Mouse (Mus musculus): Measurements from ENCODE around the gene Dgkb.

Dgkb gene

DNA sequence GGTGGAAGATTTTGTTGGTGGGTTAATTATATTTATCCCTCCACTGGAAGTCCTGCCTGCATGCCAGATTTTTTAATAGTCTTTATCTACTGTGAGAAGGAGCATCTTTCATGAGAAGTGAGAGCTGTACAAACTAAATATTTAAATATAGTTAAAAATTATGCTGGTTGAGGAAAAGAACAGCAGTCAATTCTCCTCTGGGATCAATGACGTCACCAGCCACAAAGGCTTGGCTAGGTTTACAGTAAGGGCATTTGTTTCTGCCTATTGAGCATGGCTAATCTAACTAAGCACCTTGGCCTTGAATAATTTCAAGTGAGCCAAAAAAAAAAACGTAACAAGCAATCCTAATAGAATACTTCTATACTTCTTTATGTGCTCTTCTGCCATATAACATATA is 554.1 kb downstream of the Dgkb start:
- DNase-seq (ENCODE audit: low read depth, low spot score), result no peak

DNA sequence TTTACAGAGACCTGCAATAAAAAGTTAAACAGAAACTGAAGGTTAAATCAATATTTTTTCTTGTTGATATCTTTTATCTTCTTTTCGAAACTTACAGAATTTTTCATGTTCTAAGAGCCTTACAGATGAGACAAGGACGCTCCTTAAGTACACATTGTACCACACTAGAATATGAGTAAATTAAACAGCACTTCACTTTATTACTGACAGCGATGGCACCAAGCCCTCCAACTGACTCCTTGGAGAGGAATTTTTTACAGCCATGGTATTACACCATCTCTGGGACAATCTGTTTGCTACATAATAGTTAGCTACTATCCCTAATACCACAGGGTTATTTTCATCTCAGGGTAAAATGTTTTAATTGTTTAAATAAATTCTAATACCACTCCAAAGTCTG is 556.6 kb downstream of the Dgkb start:
- no peak for DNase-seq (ENCODE audit: low read depth, low spot score)

DNA sequence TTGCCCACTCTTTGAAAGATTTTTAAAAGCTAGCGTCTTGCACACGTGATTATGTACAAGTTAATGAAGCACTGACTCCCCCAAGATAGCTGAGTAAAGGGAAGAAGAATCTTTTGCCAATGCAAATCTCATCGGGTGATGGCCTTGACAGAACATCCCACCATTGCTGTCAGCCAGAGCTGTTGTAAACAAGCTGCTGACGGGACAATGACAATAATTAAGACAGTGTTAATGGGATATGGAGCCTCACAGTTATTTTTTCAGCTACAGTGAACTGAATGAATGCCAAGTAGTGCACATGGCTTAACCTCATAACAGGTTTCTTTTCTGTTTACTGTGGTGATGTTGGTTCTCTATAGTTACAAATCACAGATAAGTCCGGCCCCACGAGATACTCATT is 568.4 kb downstream of the Dgkb start:
- no peak for DNase-seq (ENCODE audit: low read depth, low spot score)

DNA sequence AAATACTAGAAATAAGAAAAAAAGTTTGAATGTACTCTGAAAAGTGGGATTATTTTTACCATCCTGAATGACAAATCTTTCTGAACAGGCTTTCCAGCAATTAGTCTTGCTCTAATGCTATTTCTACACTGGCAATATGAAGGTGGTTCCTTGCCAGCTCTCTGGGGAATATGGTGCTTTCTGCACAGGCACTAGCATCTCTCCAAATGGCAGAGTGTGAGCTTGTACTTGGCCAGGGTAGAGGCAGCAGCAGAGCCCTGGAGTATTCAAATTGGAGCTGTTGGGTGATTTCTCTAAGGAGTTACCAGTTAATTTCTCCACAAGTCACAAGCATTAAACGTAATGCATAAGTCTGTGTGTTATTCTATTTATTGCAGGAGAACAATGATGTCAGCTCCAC is 569.5 kb downstream of the Dgkb start:
- DNase-seq (ENCODE audit: low read depth, low spot score), result no peak

DNA sequence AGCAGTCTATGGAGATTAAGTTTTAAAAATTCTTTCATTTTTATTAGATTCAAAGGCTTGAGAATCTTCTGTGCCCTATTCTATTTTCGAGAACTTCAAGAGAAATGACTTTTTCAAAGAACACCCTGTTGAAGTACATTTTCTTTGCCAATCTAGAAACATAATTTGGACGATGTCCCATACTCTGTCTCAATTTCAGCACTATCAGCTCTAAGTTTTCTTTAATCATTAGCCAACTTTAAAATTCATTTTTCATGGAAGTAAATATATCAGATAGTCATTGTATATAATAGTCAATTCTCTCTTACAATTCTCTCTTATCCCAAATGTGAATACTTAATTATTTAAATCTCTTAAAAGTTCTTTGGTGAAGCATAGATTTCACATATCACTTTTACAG is 570.1 kb downstream of the Dgkb start:
- DNase-seq (ENCODE audit: low read depth, low spot score), result no peak

DNA sequence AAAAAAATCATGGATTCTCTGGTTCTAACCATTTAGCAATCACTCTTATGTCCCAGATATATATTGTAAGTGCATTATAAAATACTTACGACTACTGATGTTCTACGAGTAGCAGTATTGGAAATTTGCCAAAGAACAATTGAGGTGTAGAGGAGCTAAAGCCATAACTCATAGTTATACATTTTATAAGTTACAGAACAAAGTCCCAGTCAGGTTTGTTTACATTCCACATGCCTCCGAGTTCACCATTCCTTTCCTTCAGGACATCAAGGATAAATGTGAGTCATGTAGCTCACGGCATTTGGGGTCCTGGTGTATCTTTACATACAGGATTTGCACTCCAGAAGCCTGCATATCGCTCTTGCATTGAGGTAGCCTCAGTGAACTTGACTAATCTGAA is 570.7 kb downstream of the Dgkb start:
- DNase-seq (ENCODE audit: low read depth, low spot score), result no peak

DNA sequence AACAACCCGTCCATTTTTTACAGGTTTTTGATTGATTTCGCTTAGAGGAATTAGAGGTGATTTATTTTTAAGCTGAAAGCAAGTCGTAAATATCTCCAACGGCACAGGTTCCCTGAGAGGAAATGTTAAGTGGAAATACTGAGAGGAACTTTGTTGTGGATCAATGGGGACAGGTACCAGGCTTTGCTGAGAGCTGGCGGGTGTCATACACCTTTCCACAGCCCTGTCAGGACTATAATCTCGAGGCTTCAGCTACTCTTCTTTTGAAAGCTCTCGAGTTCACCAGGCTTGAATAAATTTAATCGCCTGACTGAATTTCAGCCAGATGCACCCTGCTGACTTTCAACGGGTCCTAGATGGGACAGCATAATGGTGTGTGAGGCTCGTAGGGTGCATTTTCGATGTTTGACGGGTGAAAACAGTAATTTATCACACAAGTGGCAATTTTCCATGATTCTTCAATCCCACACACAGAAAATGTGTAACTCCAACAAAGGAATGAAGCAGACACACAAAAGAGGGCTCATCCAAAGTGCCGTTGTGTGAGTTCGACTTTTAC is 580.3 kb downstream of the Dgkb start:
- no peak for DNase-seq (ENCODE audit: low read depth, low spot score)

DNA sequence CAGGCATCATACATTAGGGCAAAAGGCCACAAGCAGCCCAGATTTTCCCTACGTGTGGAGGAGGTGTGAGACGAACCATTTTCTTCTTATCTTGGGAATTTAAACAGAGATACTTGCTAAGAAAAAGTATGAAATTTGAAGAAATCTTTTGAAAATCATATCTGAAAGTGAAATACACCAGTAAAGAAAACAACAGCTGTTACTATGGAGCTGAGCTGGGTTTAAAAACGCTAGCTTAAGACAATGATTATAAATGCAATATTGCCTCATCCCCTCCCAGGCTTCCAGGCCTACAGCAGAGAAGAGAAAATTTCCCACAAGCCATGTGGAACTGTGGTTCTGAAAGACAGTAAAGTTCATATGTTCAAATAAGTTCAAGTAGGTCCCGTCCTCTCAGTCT is 582.6 kb downstream of the Dgkb start:
- no peak for DNase-seq (ENCODE audit: low read depth, low spot score)

DNA sequence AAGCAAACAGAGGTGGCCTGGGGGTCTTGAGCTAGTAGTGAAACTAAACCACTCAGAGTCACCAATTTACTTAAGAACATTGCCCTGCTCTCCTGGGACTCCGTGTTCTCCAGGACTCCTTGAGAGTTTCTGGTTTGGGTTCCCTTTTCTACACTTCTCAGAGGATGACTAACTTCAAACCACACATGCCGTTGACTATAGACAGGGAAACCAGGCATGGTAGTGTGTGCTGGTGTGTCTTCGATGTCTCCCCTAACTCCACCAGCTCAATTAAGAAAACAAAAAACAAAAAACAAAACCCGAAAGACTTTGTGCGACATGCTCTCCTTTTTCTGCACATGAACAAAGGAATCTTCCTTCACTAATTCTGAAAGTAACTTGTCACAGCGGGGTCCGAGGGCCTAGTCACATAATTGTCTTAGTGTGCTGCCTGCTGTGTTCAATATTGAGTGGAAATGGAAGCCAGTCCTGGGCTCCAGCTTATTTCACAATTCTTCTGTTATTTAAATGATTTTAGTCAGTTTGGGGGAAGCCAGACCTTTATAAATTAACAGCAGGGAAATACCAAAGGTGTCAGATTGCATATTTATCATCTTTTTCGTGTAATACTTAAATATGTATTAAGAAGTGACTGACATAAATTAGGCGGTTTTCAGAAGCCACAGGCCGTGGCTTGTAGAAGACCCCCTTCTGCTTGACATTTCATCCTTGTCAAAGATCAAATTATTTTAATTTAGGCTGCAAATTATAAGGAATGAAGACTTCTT is 618.0 kb downstream of the Dgkb start:
- DNase-seq (ENCODE audit: low read depth, low spot score), result no peak

DNA sequence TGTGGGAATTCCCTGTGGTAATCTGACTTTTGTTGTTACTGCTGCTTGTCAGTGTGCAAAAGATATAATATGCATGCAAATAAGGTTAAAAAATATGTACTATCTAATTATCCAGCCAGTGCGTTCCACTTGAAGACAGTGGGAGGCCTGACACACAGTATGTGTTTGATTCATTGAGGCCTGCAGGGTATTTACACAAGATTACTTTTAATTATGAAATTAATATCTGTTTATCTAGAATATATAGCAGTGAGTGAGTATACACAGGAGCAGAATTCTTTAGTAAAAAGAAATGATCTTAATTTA is 618.6 kb downstream of the Dgkb start:
- DNase-seq (ENCODE audit: low read depth, low spot score), result no peak

DNA sequence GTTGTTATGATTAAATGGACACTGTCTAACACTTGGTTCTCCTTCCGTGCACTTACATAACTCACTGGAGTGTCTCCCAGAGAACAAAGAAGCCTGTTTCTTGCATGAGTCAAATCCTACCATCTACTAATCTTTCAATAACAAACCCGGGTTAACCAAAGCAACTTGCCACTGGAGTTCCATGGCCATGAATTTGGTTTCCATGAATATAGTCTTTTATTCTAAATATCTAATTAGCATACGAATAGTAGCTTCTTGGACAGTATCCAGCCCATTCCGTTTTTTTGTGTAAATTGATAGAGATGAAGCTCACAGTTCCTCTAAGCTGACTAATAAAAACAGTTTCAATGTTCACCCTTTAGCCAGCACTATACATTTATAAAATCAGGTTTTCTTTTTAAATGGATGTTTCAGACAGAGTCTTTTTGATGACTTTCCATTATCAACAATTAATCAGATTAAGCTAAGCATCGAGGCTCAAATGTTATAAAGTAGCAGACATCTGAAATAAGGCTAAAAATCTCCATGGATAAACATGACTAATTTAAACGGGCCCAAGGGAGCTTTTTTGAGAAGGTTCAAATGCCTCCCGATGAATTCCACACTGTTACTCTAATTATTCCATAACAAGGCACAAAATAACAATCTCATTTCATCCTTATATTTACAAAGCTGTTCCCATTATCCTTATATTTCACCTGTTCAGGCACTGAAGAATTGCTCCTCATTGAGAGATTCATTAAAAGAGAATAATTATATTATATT is 633.0 kb downstream of the Dgkb start:
- DNase-seq (ENCODE audit: low read depth, low spot score), result no peak

DNA sequence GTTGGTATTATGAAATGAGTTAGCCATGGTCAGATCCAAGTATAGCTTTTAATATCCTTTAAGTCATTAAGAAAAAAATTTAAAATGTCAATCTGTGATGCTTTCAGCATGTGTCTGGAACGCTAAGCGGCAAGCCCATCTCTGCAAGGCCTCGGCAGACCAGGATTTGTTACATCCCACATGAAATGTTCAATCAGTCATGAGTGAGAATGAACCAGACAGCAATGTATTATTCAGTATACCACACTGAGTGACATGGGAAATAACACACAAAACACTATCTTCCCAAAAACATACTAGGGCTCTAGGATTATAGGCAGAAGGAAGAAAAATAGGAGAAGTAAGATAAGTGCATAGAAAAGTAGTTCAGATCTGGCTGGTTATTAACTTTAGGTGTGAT is 634.2 kb downstream of the Dgkb start:
- no peak for DNase-seq (ENCODE audit: low read depth, low spot score)

DNA sequence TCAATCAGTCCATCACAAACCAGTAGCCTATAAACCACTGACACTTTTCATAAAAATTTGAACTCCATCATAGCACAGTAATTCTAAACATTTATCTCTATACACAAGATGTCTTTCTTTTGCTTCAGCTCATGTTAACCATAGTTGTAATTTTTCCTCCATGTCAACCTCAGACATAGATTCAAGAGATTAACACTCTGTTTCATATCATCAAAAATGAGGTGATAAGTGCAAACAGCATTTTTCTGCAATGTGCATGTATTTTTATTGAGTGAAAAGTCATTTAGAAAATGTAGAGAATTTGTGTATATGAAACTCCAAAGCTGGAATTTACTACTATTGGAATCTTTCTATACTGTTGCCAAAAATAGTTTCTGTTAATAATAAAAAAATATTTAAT is 650.7 kb downstream of the Dgkb start:
- DNase-seq (ENCODE audit: low read depth, low spot score), result no peak

DNA sequence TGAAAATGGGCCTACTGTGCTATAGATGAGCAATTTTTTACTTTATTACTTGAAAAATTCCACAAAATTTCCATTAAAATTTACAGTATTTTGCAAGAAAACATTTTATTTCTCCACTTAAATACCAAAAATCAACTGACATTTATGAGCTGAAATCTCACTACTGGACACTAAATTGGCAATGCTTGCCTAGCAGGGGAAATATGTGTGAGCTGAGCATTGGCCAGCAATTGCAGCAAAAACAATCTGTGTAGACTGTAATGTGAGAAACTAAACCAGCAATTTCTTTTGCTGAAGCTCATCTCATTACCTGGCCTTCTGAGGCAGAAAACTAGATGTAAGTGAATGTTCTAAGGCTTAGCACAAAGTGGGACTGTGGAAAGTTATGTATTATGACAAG is 651.1 kb downstream of the Dgkb start:
- no peak for DNase-seq (ENCODE audit: low read depth, low spot score)

DNA sequence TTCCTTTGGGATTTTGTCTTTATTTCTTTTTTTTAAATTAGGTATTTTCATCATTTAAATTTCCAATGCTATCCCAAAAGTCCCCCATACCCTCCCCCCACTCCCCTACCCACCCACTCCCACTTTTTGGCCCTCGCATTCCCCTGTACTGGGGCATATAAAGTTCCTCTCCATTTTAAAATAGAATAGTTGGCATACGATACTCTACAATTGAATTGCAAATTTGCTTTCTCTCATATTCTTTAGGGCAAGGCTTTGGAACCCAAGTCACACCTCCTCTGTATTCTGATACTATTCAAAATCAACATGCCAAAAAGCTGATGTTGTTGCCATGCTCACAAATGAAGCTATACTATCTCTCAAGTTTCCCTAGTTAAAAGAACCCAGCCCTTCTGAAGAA is 679.7 kb downstream of the Dgkb start:
- no peak for DNase-seq (ENCODE audit: low read depth, low spot score)

DNA sequence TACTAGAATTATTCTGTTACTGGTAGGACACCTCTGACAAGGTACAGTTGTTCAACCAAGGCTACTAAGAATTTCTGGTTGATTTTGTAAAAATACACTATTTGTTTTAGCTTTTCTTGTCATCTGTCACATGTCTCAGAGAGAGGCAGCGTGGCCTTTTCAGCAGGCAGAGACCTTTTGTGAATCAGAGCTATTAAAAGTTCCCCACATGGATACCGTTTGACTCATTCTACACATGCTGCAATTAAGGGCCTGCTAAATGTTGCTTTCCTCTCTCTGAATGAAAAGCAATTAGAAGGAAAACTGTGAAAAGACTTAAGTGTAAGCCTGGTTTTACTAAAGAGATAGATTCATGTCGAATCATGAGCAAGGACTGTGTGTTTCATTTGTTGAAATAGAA is 683.4 kb downstream of the Dgkb start:
- DNase-seq (ENCODE audit: low read depth, low spot score), result no peak

DNA sequence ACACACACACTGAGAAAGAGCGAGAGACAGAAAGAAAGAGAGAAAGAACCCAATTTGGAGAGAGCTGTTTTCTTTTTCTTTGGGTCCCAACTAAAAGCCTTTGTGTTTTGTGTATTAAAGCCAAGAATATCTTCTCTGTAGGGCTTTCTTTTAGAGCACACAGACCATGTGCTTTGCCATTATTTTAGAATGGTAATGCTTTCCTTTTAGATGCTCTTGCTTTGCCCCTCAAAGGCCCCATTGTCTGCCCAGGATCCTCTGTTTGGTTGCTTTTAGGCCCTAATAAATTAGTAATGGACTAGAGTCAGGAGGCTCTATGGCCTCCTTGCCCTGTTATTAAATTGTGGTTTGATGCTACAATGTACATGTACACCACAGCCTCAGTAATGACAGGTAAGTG is 690.7 kb downstream of the Dgkb start:
- no peak for DNase-seq (ENCODE audit: low read depth, low spot score)

DNA sequence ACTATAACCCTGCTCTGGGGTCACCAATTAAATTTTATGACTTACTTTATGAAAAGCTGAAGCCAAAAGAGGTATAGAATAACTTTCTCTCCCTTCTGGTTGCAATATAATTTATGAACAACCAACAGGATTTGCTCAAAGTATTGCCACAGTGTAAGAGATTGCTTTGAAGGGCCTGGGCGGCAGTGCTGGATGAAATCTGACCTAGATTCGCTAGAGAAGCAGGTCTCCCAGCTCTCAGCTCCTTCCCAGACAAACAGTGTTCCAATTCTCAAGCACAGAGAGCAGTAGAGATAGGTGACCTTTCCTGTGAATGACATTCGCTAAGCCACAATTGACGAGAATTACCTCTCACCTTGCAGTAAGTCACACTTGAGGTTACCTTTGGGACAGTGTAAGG is 727.9 kb downstream of the Dgkb start:
- no peak for DNase-seq (ENCODE audit: low read depth, low spot score)

DNA sequence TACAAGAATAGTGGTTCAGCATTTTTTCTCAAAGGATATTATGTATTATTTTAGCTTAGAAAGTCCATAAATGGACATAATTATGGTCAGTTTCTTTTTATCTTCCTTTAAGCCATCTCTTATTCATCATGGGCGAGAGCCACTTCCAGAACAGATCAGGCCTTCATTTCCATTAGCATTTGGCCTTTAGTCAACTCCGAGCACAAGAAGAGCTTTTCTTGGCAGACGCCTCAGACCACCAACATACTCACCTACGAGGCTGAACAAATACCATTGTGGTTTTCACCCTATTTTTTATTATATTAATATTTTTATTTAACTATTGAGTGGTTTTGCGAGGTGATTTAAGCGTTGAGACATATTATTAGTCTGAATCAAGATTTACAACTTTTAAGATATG is 759.6 kb downstream of the Dgkb start:
- no peak for DNase-seq (ENCODE audit: low read depth, low spot score)

DNA sequence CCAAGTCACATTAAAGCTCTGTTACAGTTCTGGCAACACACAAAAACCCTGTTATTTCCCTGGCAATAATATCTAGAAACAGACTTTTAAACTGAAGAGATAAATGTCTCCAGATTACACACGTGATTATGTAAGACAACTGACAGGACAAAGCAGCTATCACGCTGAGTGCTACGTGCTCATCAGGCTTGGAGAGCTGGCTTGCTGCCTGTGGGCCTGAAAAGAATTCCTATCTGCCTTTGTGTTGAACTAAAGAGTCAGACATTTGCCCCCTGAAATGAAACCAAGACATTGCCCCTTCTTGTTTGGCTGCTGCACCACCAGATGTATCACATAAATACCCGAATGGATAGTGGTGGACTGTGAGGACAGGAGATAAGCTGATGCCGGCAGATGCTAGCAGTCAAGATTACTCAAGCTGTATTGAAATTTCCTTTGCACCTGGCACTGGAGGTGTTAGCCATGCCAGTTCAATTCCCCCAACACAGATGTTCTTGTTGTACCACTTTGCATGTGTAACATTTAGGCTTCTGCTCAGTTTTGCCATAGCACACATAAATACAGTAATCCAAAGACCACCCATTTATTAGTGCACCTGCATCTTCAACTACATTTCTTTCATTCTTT is 761.8 kb downstream of the Dgkb start:
- DNase-seq (ENCODE audit: low read depth, low spot score), result no peak

DNA sequence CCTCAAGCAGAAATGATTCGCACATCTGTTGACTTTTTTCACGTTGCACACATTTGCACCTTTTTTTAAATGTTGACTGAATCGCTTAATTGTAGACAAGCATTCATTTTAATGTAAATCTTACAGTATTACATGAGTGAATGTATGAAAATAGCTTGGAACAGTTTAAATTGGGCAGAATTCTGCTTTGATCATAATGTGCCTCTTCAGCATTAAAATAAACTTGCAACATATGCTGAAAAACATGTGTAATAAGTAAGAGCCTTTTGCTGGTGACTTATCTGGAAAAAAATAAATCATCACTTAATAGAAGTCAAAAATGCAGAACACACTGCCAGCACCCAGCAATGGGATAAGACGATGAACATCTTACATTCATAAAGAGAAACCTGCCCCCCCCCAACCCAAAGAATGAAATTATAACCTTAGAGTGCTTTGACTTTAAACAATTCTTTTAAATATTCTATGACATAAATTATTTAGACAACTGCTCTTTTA is 768.9 kb downstream of the Dgkb start:
- DNase-seq (ENCODE audit: low read depth, low spot score), result no peak

DNA sequence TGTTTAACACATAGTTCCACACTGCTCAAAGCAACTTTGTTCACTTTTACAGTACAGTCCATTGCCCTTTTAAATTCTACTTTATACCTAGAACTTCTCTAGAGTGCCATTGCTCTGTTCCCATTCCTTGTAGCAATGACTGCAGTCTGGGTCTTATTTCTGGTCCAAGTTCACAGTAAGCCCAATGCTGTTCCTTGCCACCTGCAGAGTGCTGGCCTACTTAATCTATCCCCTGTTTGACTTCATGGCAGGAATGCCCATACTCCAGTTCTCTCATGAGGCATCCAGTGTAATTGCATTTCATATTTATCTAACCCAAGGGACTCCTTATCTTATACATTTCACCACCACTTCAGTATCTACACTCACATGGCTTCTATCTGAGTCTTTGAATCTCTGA is 772.4 kb downstream of the Dgkb start:
- DNase-seq (ENCODE audit: low read depth, low spot score), result no peak

DNA sequence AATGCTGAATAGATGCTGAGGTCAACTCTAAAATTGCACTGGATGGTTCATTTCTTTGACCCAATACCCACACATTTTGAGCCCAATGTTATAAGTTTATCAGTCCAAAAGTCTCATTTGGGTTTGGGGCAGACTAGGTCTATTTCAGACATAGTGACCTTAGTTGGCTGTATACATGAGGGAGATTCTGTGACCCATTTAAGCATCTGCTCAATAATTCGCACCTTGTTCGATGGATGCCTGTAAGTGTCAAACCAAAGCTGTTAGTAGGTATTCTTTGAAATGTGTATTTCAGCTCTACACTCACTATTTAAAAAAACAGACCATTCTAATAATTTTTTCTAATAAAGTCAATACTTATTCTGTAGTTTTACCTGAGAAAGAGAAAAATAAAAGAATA is 776.1 kb downstream of the Dgkb start:
- no peak for DNase-seq (ENCODE audit: low read depth, low spot score)
